Mouse (Mus musculus) cortical plate, adult 2 months (tissue): ENCODE data around the gene Cep41. TPM values are rescaled to one million over a fixed set of nuclear protein-coding genes. Genes with fewer than 3 reads are reported as not detected.

Source experiments
- H3K27ac ChIP-seq: fragments of 200-500 bp; 2 replicates; pipeline ENCODE4 v1.5.1; 2012; ENCODE audit warnings: low read length, control low read depth, inconsistent platforms; ENCODE audit not compliant: insufficient read depth
- H3K4me1 ChIP-seq: fragments of 200-500 bp; 2 replicates; pipeline ENCODE4 v1.6.1; 2011; ENCODE audit warnings: low read length; ENCODE audit not compliant: control insufficient read depth, insufficient read depth
- H3K4me3 ChIP-seq: fragments of 200-500 bp; 2 replicates; pipeline ENCODE4 v1.5.1; 2011; ENCODE audit warnings: mild to moderate bottlenecking, low read length, control low read depth; ENCODE audit not compliant: insufficient read depth
- CTCF ChIP-seq: fragments of 200-500 bp; IDR thresholded peaks from 2 replicates; pipeline ENCODE4 v1.5.1; 2011; ENCODE audit warnings: mild to moderate bottlenecking, control low read depth, low read length; ENCODE audit not compliant: insufficient read depth; ENCODE audit errors: extremely low read depth
- POLR2A ChIP-seq: fragments of 200-500 bp; IDR thresholded peaks from 2 replicates; pipeline ENCODE4 v1.6.1; 2011; ENCODE audit warnings: mild to moderate bottlenecking, low read length, control low read depth; ENCODE audit not compliant: insufficient read depth; ENCODE audit errors: extremely low read depth
- polyA plus RNA-seq: library from polyadenylated mRNA; depleted of rRNA; stranded (reverse); fragments of >200 nt; gene quantifications from 2 replicates; pipeline ENCODE4 v1.2.3, GENCODE M21; 2012

The Cep41 gene
- polyA plus RNA-seq, 1 experiment, result 5.8 TPM

DNA sequence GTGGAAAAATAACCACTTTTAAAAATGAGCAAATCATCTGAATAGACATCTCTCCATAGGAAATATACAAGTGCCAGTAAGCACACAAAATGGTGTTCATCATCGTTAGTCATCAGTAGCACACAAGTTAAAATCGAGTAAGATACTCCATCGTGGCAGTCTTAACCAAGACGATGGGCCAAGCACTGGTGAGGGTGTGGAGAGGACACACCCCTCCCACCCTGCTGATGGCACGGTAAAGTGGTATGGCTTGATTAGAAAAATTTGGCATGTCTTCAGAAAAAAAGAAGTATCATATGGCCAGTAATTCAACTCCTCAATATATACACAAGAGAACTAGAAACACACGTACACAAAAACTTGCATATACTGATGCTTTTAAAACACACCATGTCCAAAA, 17.0 kb downstream of the Cep41 start:
- TF ChIP-seq POLR2A (no peak), CTCF (no peak)
- H3K4me3 ChIP-seq, result no peak overlapping the region
- H3K4me1 ChIP-seq, result peaks cover 7% of the 10 kb centered on the region
- no peak overlapping the region for H3K27ac ChIP-seq

DNA sequence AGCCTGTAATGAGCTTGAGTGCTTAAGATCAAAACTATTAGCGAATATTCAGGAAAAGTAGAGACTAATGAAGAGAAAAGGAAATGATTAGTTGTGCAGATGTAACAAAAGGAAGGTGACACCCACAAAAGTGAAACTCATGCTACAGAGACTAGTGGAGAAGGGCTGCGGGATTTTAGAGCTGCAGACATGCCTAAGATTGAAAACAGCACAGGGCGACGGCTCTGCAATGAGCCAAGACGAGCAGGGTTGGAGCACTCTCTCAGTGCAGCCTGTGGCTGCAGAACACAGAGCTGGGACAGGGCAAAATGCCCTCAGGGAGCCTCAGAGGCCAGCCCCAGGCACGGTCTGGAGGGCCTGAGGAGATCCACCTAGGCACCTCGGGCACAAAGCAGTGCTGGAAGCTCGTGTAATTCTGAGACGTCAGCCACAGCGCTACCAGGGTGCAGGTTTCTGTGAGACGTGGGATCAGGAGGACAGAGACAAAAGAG, 18.2 kb downstream of the Cep41 start:
- Histone ChIP-seq H3K4me3 (no peak overlapping the region), H3K27ac (peak overlapping the region; percentile 10; the same call in 1 of the 2 replicates), H3K4me1 (peaks cover 7% of the 10 kb centered on the region)
- TF ChIP-seq CTCF, result no peak
- TF ChIP-seq POLR2A, result 0 out of 2 replicates have a peak, but pooled peaks have one; percentile 13

DNA sequence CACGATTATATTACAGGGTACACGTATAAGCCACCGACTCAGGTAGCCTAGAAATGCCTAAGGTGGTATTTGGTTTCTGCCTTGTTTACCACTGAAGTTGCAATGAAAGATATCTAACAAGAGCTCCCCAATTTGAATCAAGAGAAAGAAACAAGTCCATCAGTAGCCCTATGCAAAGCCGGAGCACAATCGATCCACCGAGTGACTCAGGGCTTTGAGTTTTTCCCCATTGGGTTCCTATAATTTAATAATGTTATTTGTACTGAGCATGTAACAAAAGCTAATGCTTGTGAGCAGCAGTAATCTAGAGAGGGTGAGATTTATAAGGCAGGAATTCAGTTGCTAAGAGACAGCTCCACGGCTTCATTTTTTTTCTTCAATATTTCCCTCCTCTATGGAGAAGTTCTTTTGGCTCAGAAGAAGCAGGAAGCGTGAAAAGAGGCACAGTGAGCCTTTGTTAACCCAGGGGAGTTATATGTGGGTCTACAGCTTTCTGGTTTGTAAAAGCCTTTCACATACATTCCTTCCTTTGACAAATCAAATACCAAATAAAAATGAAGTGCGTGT, 18.8 kb downstream of the Cep41 start:
- TF ChIP-seq CTCF (no peak), POLR2A (0 out of 2 replicates have a peak, but pooled peaks have one; percentile 13)
- H3K4me1 ChIP-seq, result peaks cover 7% of the 10 kb centered on the region
- no peak overlapping the region for H3K27ac ChIP-seq
- no peak overlapping the region for H3K4me3 ChIP-seq

DNA sequence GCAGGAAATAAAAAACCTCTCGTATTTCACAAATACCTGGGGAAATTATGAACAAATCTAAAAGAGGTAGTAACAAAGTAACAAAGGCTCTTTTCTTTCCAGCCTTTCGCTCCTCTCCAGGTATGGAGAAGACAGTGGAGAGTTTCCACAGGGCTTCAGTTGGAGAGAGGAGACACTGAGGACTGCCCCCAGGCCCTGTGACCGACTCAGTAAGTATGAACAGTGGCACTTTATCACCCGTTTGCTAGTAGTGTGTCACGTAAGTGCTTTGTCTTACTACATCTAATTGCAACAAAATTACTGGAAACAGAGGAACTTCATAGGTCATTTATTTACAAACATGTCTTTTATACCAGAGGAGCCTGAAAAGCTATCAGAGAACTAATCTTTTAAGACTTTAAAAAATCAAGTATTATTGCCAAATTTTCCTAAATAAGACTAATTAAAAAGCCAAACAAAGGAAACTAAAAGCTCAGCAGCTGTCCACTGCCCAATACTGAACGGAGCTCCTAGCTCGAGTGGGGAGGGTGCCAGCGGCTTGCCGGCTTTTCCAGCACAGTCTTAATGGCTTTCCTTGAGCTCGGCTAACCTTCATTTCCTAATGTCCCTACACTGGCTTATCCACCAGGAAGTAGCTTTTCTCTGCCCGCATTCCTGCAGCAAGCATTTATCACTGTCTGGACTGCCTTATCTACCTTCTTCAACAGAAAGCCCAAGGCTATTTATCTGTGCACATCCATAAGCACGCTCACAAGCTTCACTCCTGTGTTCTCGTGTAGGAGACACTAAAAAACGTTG, 19.6 kb downstream of the Cep41 start:
- Histone ChIP-seq H3K4me3 (no peak overlapping the region), H3K27ac (no peak overlapping the region), H3K4me1 (peaks cover 7% of the 10 kb centered on the region)
- no peak for TF ChIP-seq POLR2A
- TF ChIP-seq CTCF, result no peak

DNA sequence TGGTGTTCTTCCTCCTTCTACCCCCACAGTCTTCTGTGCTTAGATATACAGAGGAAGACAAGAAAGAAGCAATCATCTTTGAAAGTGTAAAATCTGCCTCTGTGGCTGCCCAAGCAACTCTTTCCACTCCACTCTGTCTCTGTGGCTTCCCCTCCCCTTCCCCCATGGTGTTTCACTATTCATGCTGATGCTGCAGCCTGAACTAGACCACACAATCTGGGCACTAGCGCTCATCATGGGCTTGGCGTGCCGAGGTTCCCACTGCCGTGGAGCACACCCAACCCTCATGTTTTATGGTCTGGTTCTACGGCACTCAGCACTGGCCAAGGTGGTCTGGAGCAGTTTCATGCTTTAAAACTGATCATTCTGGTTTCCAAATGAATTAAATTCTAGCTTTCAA, 21.9 kb downstream of the Cep41 start:
- TF ChIP-seq CTCF (no peak), POLR2A (no peak)
- H3K4me3 ChIP-seq, result no peak overlapping the region
- H3K27ac ChIP-seq, result no peak overlapping the region
- H3K4me1 ChIP-seq, result peaks cover 7% of the 10 kb centered on the region

DNA sequence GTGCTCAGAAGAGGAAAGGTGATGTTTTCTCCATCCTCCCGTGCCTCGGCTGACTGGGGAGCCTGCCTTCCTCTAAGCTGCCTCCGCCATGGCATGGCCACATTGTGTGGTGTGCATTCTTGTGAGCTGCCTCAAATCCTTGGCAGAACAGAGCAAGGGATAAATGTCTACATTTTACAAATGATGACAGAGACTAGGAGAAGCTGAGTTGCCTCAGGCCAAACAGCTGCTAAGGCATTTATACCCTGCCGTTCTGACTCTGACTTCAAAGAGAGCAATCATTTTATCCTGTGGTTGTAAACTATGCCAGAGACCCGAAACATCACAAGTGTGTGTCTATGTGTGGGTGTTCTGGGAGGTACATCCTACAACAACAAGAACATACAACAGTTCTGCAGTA, 26.0 kb downstream of the Cep41 start:
- Histone ChIP-seq H3K4me3 (no peak overlapping the region), H3K4me1 (no peaks in the 10 kb centered on the region; the same call in 1 of the 2 replicates), H3K27ac (no peak overlapping the region)
- TF ChIP-seq POLR2A (no peak), CTCF (no peak)

DNA sequence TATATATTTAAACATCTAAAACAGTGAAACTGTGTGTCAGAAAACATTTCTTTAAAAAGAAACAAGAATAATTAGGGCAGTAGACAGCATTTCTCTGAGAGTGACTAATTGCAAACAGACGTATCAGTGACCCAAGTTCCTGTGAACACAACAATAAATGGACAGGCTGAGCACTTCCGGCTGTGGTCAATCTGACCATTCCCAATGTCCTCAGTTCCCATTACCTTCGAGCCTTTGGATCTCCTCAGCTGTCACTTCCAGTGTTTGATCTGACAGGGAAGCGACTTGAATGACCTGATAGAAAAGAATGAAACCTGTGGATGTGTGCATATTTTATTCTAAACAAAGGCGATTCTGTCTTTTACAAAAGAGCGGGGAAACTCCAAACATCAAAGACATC, 27.5 kb downstream of the Cep41 start:
- Histone ChIP-seq H3K27ac (no peak overlapping the region), H3K4me3 (no peak overlapping the region), H3K4me1 (no peaks in the 10 kb centered on the region)
- no peak for TF ChIP-seq CTCF
- no peak for TF ChIP-seq POLR2A

DNA sequence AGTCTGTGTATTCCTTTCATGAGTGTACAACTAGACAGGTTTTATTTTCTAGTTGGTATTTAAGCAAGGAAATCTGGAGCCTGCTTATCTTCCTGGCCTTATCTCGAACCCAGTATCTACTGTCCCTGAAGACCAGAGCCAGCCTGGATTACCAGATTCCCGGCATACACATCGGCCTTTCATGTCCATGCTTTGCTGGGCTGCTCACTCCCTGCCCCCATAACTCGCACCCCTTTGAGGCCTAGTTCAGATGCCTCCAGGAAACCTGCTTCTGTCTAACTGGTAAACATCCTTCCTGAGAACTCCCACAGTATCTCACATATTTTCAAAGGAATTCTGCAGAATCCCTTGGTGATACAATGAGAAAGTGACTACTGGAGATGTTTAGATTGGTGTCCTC, 28.3 kb downstream of the Cep41 start:
- no peak for TF ChIP-seq CTCF
- TF ChIP-seq POLR2A, result no peak
- H3K27ac ChIP-seq, result no peak overlapping the region
- H3K4me3 ChIP-seq, result no peak overlapping the region
- no peaks in the 10 kb centered on the region for H3K4me1 ChIP-seq

DNA sequence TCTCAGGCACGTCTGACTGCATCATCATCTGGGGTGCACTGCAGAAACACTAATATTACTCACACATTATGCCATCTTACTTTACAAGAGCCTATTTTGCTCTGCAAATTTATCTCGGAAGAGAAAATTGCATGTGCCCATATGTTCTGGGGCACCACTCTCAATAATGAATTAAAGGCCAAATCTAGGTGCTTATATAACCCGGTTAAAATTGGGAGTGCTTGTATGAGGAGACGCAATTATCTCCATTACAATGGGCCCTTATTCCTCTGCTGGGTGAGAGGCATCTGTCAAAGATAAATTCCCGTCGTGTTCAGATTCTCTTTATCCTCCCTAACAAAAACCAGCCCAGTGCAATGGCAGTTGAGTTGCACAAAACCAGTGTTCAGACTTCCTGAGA, 28.8 kb downstream of the Cep41 start:
- no peak overlapping the region for H3K27ac ChIP-seq
- no peak overlapping the region for H3K4me3 ChIP-seq
- TF ChIP-seq POLR2A (no peak), CTCF (no peak)
- no peaks in the 10 kb centered on the region for H3K4me1 ChIP-seq

DNA sequence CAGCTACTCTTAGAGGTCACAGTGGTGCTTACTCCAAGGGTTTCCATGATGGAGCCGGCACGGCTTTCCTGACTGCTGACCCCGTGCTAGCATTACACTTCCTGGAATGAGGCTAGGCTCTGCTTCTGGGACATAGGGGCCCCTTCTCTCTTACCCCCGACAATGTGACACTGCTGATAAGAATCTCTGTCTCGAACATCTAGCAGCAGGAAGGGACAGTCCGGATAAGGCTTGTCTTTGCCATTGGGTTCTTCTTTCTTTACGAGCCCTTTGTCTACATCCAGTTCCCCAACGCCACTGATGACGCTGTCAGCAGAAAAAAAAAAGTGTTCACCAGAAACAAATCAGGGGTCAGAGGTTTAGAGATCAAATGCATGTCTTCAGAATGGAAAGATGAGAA, 34.9 kb downstream of the Cep41 start:
- H3K27ac ChIP-seq, result no peak overlapping the region
- H3K4me1 ChIP-seq, result peaks cover 3% of the 10 kb centered on the region
- no peak overlapping the region for H3K4me3 ChIP-seq
- TF ChIP-seq CTCF, result no peak
